Mouse (Mus musculus) brown adipose tissue, adult 24 weeks (tissue): ENCODE results near the gene Cdkal1. TPM values are rescaled to one million over a fixed set of nuclear protein-coding genes. Genes with fewer than 3 reads are reported as not detected.

ENCODE experiments used
- H3K27ac ChIP-seq: fragments of 200-500 bp; replicated peaks from 2 replicates; pipeline ENCODE4 v1.5.1; 2012; ENCODE audit warnings: low read depth, mild to moderate bottlenecking, low read length
- H3K4me1 ChIP-seq: fragments of 200-500 bp; 2 replicates; pipeline ENCODE4 v1.6.1; 2012; ENCODE audit warnings: low read length, mixed read lengths; ENCODE audit not compliant: control insufficient read depth, insufficient read depth, insufficient read length
- H3K4me3 ChIP-seq: fragments of 200-500 bp; 2 replicates; pipeline ENCODE4 v1.5.1; 2012; ENCODE audit warnings: low read depth, mild to moderate bottlenecking, low read length, moderate library complexity; ENCODE audit not compliant: insufficient read depth
- polyA plus RNA-seq: library from polyadenylated mRNA; stranded (reverse); fragments of >200 nt; gene quantifications from 2 replicates; pipeline ENCODE4 v1.2.4, GENCODE M21; 2012; ENCODE audit not compliant: missing spikeins, insufficient read depth, insufficient read length

The Cdkal1 gene
- polyA plus RNA-seq, 1 experiment: 9.5 TPM

- Histone ChIP-seq H3K4me1 (no peaks in the 10 kb centered on the region), H3K4me3 (no peak overlapping the region)
Observed at GRCm38 (mm10) chr13:29596735-29597134, 258.7 kb downstream of the Cdkal1 start.

DNA sequence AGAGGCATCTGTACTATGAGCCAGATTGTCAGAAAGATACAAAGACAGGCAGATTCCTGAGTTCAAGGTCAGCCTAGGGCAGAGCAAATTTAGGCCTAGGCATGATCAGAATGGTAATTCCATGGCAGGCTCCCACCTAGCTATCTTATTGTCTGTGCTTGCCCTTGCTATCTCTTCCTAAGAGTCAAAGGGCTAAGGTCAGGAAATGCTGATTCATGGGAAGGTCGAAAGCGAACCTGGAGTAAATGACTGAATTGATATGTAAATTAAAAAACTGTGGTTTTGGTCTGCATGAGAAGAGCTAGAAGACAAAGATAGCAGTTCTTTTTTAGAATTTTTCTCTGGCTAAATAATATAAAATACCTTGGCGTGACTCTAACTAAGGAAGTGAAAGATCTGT, 262.4 kb downstream of the Cdkal1 start:
- Histone ChIP-seq H3K4me3 (no peak overlapping the region), H3K4me1 (no peaks in the 10 kb centered on the region), H3K27ac (no peak overlapping the region)

More at GRCm38 (mm10) chr13:29596735-29597134, 258.7 kb downstream of the Cdkal1 start:
- no peak overlapping the region for H3K27ac ChIP-seq

DNA sequence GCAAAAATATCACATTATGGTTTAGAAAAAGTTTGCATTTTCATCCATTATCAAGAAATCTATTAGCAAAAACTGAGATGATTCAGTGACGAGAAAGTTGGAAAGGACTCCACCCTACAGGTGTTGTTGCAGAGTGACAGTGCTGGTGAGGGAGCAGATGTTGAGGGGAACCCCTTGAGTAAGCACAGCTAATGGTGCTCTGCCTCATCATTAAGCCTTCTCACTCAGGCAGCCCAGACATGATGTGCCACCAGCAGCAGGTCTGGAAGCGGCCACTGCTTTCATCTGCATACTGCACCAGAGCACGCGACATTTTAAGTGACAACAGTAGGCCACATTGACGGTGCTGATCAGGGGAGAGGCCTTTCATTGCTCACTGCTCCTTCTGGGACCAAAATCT, 264.8 kb downstream of the Cdkal1 start:
- no peaks in the 10 kb centered on the region for H3K4me1 ChIP-seq
- H3K4me3 ChIP-seq: no peak overlapping the region
- no peak overlapping the region for H3K27ac ChIP-seq

- Histone ChIP-seq H3K4me1 (no peaks in the 10 kb centered on the region), H3K4me3 (no peak overlapping the region), H3K27ac (no peak overlapping the region)
Observed at GRCm38 (mm10) chr13:29590164-29590563, 265.3 kb downstream of the Cdkal1 start.

DNA sequence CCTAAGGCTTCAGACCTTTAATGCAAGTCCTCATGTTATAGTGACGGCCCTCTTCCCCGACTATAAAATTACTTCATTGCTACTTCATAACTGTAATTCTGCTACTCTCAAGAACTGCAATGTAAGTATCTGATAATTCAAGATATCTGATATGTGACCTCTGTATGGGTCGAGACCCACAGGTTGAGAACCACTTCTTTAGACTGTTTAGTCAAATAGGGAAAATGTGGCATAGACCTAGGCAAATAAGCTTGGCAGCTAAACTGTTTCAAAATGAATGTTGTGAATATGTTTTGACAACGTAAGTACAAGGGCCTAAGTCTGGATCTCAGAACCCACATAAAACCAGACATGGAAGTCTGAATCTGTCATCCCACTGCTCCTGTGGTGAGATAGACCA, 266.8 kb downstream of the Cdkal1 start:
- H3K27ac ChIP-seq: no peak overlapping the region
- H3K4me3 ChIP-seq: no peak overlapping the region
- H3K4me1 ChIP-seq: no peaks in the 10 kb centered on the region

GRCm38 (mm10) chr13:29581762-29582700, 273.4 kb downstream of the Cdkal1 start:
- H3K4me1 ChIP-seq: no peaks in the 10 kb centered on the region
- no peak overlapping the region for H3K4me3 ChIP-seq
- H3K27ac ChIP-seq: no peak overlapping the region

- Histone ChIP-seq H3K27ac (no peak overlapping the region), H3K4me3 (no peak overlapping the region)
Observed at GRCm38 (mm10) chr13:29580780-29581179, 274.7 kb downstream of the Cdkal1 start.

DNA sequence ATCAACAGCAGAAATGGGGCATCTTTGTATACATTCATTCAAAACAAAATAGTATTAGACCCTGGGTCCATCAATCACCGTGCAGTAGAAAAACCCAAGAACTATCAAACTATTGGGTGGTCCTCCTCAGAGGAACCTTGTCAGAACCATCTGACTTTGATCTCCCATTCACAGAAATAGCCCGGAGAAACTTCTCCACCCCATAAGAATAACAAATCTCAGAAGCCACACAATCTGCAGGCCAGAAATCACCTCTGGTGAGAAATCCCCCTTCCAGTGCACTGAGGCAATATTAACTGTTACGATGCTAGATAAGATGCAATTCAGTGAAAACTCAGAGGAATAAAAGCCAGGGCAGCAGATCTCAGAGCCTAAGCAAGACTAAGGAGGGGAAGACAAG, 275.5 kb downstream of the Cdkal1 start:
- no peak overlapping the region for H3K27ac ChIP-seq
- 0 out of 2 replicates have a peak, but pooled peaks cover 2% of the 10 kb centered on the region for H3K4me1 ChIP-seq
- no peak overlapping the region for H3K4me3 ChIP-seq

More at GRCm38 (mm10) chr13:29580780-29581179, 274.7 kb downstream of the Cdkal1 start:
- 0 out of 2 replicates have a peak, but pooled peaks cover 2% of the 10 kb centered on the region for H3K4me1 ChIP-seq

- no peak overlapping the region for H3K4me3 ChIP-seq
- H3K27ac ChIP-seq: no peak overlapping the region
- H3K4me1 ChIP-seq: 0 out of 2 replicates have a peak, but pooled peaks cover 2% of the 10 kb centered on the region
Observed at GRCm38 (mm10) chr13:29578621-29579020, 276.9 kb downstream of the Cdkal1 start.

- Histone ChIP-seq H3K4me3 (no peak overlapping the region), H3K27ac (no peak overlapping the region), H3K4me1 (0 out of 2 replicates have a peak, but pooled peaks cover 2% of the 10 kb centered on the region)
Observed at GRCm38 (mm10) chr13:29574784-29575183, 280.7 kb downstream of the Cdkal1 start.

- no peak overlapping the region for H3K4me3 ChIP-seq
- no peak overlapping the region for H3K27ac ChIP-seq
- 0 out of 2 replicates have a peak, but pooled peaks cover 2% of the 10 kb centered on the region for H3K4me1 ChIP-seq
Observed at GRCm38 (mm10) chr13:29572477-29572876, 283.0 kb downstream of the Cdkal1 start.

DNA sequence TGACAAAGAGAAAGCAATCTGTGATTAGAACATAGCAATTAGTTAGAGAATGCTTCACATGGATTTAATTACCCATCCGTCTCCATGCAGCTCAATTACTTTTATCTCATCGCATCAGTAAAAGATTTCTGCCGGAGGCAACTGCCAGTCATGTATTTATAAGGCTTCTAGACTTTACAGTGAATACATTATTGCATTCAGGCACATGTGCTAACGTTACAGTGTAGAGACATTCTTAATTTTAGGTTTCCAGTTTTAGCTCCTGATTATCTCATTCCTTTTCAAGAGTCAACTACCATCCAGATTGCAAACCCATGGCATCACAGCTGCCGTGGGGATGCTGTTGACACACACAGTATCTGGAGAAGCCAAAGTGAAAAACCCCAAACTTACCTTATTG, 289.8 kb downstream of the Cdkal1 start:
- Histone ChIP-seq H3K4me3 (no peak overlapping the region), H3K4me1 (no peaks in the 10 kb centered on the region), H3K27ac (no peak overlapping the region)

DNA sequence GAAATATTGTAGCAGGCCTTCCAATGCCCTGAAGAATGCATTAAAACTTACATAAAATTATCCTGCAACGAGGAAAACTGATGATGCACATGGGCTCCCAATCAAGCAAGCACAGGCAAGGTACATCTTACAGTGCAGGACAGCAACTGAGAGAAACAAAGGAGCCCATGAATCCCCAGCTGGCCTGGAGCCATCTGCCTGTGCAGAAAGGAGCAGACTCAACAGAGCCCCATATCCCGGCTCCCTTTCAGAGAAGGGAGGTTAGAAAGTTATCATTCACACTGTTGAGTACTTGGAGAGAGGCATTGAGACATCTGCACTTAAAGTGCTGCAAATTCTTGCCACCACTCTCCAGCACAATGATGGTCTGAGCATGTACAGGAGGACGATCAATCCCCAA, 296.3 kb downstream of the Cdkal1 start:
- Histone ChIP-seq H3K4me3 (no peak overlapping the region), H3K4me1 (no peaks in the 10 kb centered on the region), H3K27ac (no peak overlapping the region)

- H3K4me3 ChIP-seq: no peak overlapping the region
Observed at GRCm38 (mm10) chr13:29555160-29555785, 300.2 kb downstream of the Cdkal1 start.

GRCm38 (mm10) chr13:29553792-29554191, 301.7 kb downstream of the Cdkal1 start:
- H3K4me1 ChIP-seq: no peaks in the 10 kb centered on the region
- H3K4me3 ChIP-seq: no peak overlapping the region
- no peak overlapping the region for H3K27ac ChIP-seq

More at GRCm38 (mm10) chr13:29555160-29555785, 300.2 kb downstream of the Cdkal1 start:
- Histone ChIP-seq H3K4me1 (no peaks in the 10 kb centered on the region), H3K27ac (no peak overlapping the region)
